Mouse (Mus musculus): Measurements from ENCODE around the gene Insc. TPM values are rescaled to one million over a fixed set of nuclear protein-coding genes. Genes with fewer than 3 reads are reported as not detected.
A peak's percentile ranks its signal among the peaks of the same experiment; 100 is the strongest.

Gene Insc
- polyA plus RNA-seq, 1 experiment from 2014 or later, result 19.7 TPM

- Histone ChIP-seq H3K9me3 (no peaks in the 10 kb centered on the region), H3K4me2 (replicated peaks) (no peak overlapping the region), H3K27me3 (replicated peaks) (no peaks in the 10 kb centered on the region), H3K36me3 (no peaks in the 10 kb centered on the region), H3K4me3 (replicated peaks) (no peak overlapping the region), H3K27ac (no peak overlapping the region), H3K9ac (no peak overlapping the region), H3K4me1 (replicated peaks) (peaks cover 3% of the 10 kb centered on the region; the same call in 1 of the 2 replicates)
- no peak for ATAC-seq
- WGBS, result 49% methylated on average over 3 of the region's 3 CpGs
These were observed 99.2 kb downstream of the Insc start for GRCm38 (mm10) chr7:114842644-114843211.

GRCm38 (mm10) chr7:114847179-114847578 lies 103.7 kb downstream of the Insc start:
- Histone ChIP-seq H3K4me3 (replicated peaks) (no peak overlapping the region), H3K36me3 (no peaks in the 10 kb centered on the region), H3K4me1 (replicated peaks) (peaks cover 6% of the 10 kb centered on the region; the same call in 1 of the 2 replicates), H3K9ac (no peak overlapping the region), H3K4me2 (replicated peaks) (peak overlapping the region; percentile 21; the same call in 1 of the 2 replicates), H3K9me3 (no peaks in the 10 kb centered on the region), H3K27me3 (replicated peaks) (no peaks in the 10 kb centered on the region), H3K27ac (peak overlapping the region; percentile 48)
- peak; percentile 94 for ATAC-seq
- WGBS, result 50% methylated on average over 2 of the region's 2 CpGs

- Histone ChIP-seq H3K4me1 (replicated peaks) (0 out of 2 replicates have a peak, but pooled peaks cover 5% of the 10 kb centered on the region), H3K4me2 (replicated peaks) (no peak overlapping the region), H3K27me3 (replicated peaks) (no peaks in the 10 kb centered on the region), H3K27ac (no peak overlapping the region), H3K9me3 (no peaks in the 10 kb centered on the region), H3K9ac (no peak overlapping the region), H3K4me3 (replicated peaks) (no peak overlapping the region), H3K36me3 (no peaks in the 10 kb centered on the region)
- 80% methylated on average over 3 of the region's 3 CpGs for WGBS
- peak; percentile 15; the same call in 1 of the 2 replicates for ATAC-seq
These were observed 108.9 kb downstream of the Insc start for GRCm38 (mm10) chr7:114852387-114852786.

DNA sequence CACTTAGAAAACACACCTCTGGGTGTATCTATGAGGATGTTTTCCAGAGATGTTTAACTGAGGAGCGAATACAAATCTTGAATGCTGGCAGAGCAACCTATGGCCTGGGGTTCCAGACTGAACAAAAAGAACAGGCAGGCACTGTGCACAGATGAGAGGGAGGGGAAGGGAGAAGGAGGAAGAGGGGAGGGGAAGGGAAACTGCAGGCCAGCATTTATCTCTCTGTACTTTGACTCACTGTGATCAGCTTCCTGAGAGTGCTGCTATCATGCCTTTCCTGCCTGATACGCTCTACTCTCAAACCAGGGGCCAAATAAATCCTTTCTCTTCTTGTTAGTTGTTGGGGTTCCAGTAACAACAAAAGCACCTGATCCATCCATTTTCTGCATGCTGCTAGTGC lies 110.7 kb downstream of the Insc start:
- H3K27ac ChIP-seq, result no peak overlapping the region
- H3K4me2 ChIP-seq (replicated peaks), result no peak overlapping the region
- no peaks in the 10 kb centered on the region for H3K36me3 ChIP-seq
- H3K4me3 ChIP-seq (replicated peaks), result no peak overlapping the region
- no peak overlapping the region for H3K9ac ChIP-seq
- peak; percentile 86 for ATAC-seq
- H3K9me3 ChIP-seq, result no peaks in the 10 kb centered on the region
- H3K4me1 ChIP-seq (replicated peaks), result 0 out of 2 replicates have a peak, but pooled peaks cover 3% of the 10 kb centered on the region
- WGBS, result 47% methylated on average over 2 of the region's 2 CpGs
- no peaks in the 10 kb centered on the region for H3K27me3 ChIP-seq (replicated peaks)

DNA sequence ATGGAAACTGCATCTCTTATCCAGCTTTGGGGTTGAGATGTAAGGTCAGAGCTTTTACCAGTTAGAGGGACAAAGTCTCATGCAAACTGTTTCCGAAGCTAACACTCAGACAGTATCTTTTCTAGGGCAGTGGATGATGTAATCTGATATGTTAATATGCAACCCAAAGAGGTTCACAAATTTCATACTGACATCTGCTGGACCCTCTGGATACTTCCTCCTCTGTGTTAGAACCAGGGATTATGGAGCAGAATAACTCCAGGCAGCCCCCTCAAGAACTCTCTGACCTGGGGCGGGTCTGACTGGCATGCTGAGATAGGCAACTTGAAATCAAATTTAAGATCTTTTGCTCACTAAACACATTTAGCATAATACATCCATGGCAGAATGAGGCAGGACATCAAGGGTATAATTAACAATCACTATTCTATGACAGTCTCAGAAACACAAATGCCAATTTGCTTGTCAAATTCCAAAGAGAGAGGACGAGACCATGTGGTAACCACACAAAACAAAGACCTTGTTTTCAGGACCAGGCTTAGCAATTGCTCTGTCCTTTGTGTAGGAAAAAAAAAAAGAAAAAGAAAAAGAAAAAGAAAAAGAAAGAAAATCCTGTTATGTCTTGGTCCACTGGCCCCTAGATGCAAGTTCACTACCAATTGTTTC lies 117.5 kb downstream of the Insc start:
- Histone ChIP-seq H3K4me3 (replicated peaks) (no peak overlapping the region), H3K9ac (no peak overlapping the region), H3K27me3 (replicated peaks) (no peaks in the 10 kb centered on the region), H3K4me2 (replicated peaks) (no peak overlapping the region), H3K36me3 (no peaks in the 10 kb centered on the region), H3K4me1 (replicated peaks) (no peaks in the 10 kb centered on the region), H3K27ac (no peak overlapping the region), H3K9me3 (no peaks in the 10 kb centered on the region)
- WGBS, result 65% methylated on average over 3 of the region's 3 CpGs
- 0 out of 2 replicates have a peak, but pooled peaks have one; percentile 17 for ATAC-seq

- Histone ChIP-seq H3K9ac (no peak overlapping the region), H3K4me1 (replicated peaks) (0 out of 2 replicates have a peak, but pooled peaks cover 5% of the 10 kb centered on the region), H3K27ac (no peak overlapping the region), H3K4me2 (replicated peaks) (no peak overlapping the region), H3K4me3 (replicated peaks) (no peak overlapping the region), H3K36me3 (no peaks in the 10 kb centered on the region), H3K27me3 (replicated peaks) (no peaks in the 10 kb centered on the region), H3K9me3 (no peaks in the 10 kb centered on the region)
- WGBS, result 28% methylated on average over 3 of the region's 3 CpGs
- ATAC-seq, result peak; percentile 90
These were observed 130.0 kb downstream of the Insc start for GRCm38 (mm10) chr7:114873315-114874012.

- no peak overlapping the region for H3K27ac ChIP-seq
- no peak overlapping the region for H3K4me3 ChIP-seq (replicated peaks)
- no peak for ATAC-seq
- no peaks in the 10 kb centered on the region for H3K27me3 ChIP-seq (replicated peaks)
- WGBS, result 18% methylated on average over 6 of the region's 6 CpGs
- no peaks in the 10 kb centered on the region for H3K36me3 ChIP-seq
- H3K4me2 ChIP-seq (replicated peaks), result 0 out of 2 replicates have a peak overlapping the region, but pooled peaks have one; percentile 36
- 0 out of 2 replicates have a peak, but pooled peaks cover 5% of the 10 kb centered on the region for H3K4me1 ChIP-seq (replicated peaks)
- no peaks in the 10 kb centered on the region for H3K9me3 ChIP-seq
- no peak overlapping the region for H3K9ac ChIP-seq
These were observed 130.5 kb downstream of the Insc start for GRCm38 (mm10) chr7:114874032-114874441.

GRCm38 (mm10) chr7:114874579-114874978 lies 131.1 kb downstream of the Insc start:
- WGBS, result 81% methylated on average over 2 of the region's 2 CpGs
- Histone ChIP-seq H3K27me3 (replicated peaks) (no peaks in the 10 kb centered on the region), H3K4me3 (replicated peaks) (no peak overlapping the region), H3K9ac (no peak overlapping the region), H3K36me3 (no peaks in the 10 kb centered on the region), H3K4me2 (replicated peaks) (no peak overlapping the region), H3K9me3 (no peaks in the 10 kb centered on the region), H3K4me1 (replicated peaks) (0 out of 2 replicates have a peak, but pooled peaks cover 5% of the 10 kb centered on the region), H3K27ac (no peak overlapping the region)
- ATAC-seq, result peak; percentile 67

- H3K9ac ChIP-seq, result no peak overlapping the region
- H3K4me2 ChIP-seq (replicated peaks), result no peak overlapping the region
- WGBS, result 87% methylated on average over 2 of the region's 2 CpGs
- H3K27me3 ChIP-seq (replicated peaks), result no peaks in the 10 kb centered on the region
- H3K9me3 ChIP-seq, result no peaks in the 10 kb centered on the region
- no peak for ATAC-seq
- H3K4me1 ChIP-seq (replicated peaks), result no peaks in the 10 kb centered on the region
- no peaks in the 10 kb centered on the region for H3K36me3 ChIP-seq
- no peak overlapping the region for H3K4me3 ChIP-seq (replicated peaks)
- no peak overlapping the region for H3K27ac ChIP-seq
These were observed 140.1 kb downstream of the Insc start for GRCm38 (mm10) chr7:114883602-114884001.

DNA sequence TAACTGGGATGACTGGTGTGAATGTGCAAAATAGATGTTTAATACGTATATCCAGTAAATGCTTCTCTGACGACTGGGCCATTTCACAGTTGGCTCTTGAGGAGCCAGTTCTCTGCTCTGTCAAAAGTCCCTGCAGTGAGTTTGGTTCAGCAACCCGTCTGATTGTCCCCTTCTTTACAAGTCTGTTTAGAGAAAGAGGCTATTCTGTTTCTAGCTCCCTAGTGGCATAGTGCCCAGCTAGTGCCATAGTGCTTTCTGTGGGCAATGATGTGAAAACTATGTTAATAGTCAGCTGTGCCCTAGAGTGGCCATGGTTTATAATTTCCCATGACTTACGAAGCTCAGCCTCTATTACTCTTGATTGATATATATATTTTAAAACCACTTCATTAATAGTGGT lies 143.4 kb downstream of the Insc start:
- H3K36me3 ChIP-seq, result no peaks in the 10 kb centered on the region
- H3K4me2 ChIP-seq (replicated peaks), result no peak overlapping the region
- no peaks in the 10 kb centered on the region for H3K27me3 ChIP-seq (replicated peaks)
- H3K27ac ChIP-seq, result no peak overlapping the region
- ATAC-seq, result no peak
- no peaks in the 10 kb centered on the region for H3K4me1 ChIP-seq (replicated peaks)
- no peak overlapping the region for H3K9ac ChIP-seq
- no peaks in the 10 kb centered on the region for H3K9me3 ChIP-seq
- H3K4me3 ChIP-seq (replicated peaks), result no peak overlapping the region
- 64% methylated on average over 4 of the region's 4 CpGs for WGBS

GRCm38 (mm10) chr7:114890215-114890614 lies 146.7 kb downstream of the Insc start:
- Histone ChIP-seq H3K36me3 (no peaks in the 10 kb centered on the region), H3K9ac (no peak overlapping the region), H3K27ac (no peak overlapping the region), H3K4me1 (replicated peaks) (no peaks in the 10 kb centered on the region), H3K9me3 (no peaks in the 10 kb centered on the region), H3K27me3 (replicated peaks) (no peaks in the 10 kb centered on the region), H3K4me3 (replicated peaks) (no peak overlapping the region), H3K4me2 (replicated peaks) (no peak overlapping the region)
- ATAC-seq, result no peak
- 88% methylated on average over 4 of the region's 4 CpGs for whole genome bisulfite sequencing

GRCm38 (mm10) chr7:114892618-114893257 lies 149.2 kb downstream of the Insc start:
- H3K9ac ChIP-seq, result no peak overlapping the region
- ATAC-seq, result no peak
- no peaks in the 10 kb centered on the region for H3K4me1 ChIP-seq (replicated peaks)
- no peaks in the 10 kb centered on the region for H3K9me3 ChIP-seq
- H3K27ac ChIP-seq, result no peak overlapping the region
- H3K36me3 ChIP-seq, result no peaks in the 10 kb centered on the region
- H3K4me3 ChIP-seq (replicated peaks), result no peak overlapping the region
- H3K27me3 ChIP-seq (replicated peaks), result no peaks in the 10 kb centered on the region
- no peak overlapping the region for H3K4me2 ChIP-seq (replicated peaks)
